Mouse (Mus musculus): ENCODE results near the gene Gpr158.
"Not testable (repeated sequence)": the region's sequence is repeated elsewhere in the genome, so short reads cannot be mapped to it uniquely, and the experiment has no call there.

Gene Gpr158

GRCm38 (mm10) chr2:21367345-21368111 is at the start of gene Gpr158:
Gene Gpr158, plus strand, starts transcription at chr2:21367542.
- peak; percentile 32 for DNase-seq (ENCODE audit: low spot score)

- DNase-seq (ENCODE audit: low spot score) = no peak
Observed at GRCm38 (mm10) chr2:21343821-21344220, 23.5 kb upstream of the Gpr158 start.

- no peak for DNase-seq (ENCODE audit: low spot score)
Observed at GRCm38 (mm10) chr2:21368351-21369170, 1.2 kb downstream of the Gpr158 start.

GRCm38 (mm10) chr2:21369171-21369485 is 1.8 kb downstream of the Gpr158 start:
- no peak for DNase-seq (ENCODE audit: low spot score)

- no peak for DNase-seq (ENCODE audit: low spot score)
Observed at GRCm38 (mm10) chr2:21369556-21369955, 2.2 kb downstream of the Gpr158 start.

- no peak for DNase-seq (ENCODE audit: low spot score)
Observed at GRCm38 (mm10) chr2:21379516-21379915, 12.2 kb downstream of the Gpr158 start.

GRCm38 (mm10) chr2:21392727-21393126 is 25.4 kb downstream of the Gpr158 start:
- DNase-seq (ENCODE audit: low spot score) = no peak

- no peak for DNase-seq (ENCODE audit: low spot score)
Observed at GRCm38 (mm10) chr2:21397347-21397746, 30.0 kb downstream of the Gpr158 start.

- no peak for DNase-seq (ENCODE audit: low spot score)
Observed at GRCm38 (mm10) chr2:21399657-21400056, 32.3 kb downstream of the Gpr158 start.

- no peak for DNase-seq (ENCODE audit: low spot score)
Observed at GRCm38 (mm10) chr2:21405617-21406016, 38.3 kb downstream of the Gpr158 start.

- no peak for DNase-seq (ENCODE audit: low spot score)
Observed at GRCm38 (mm10) chr2:21407443-21407985, 40.2 kb downstream of the Gpr158 start.

- no peak for DNase-seq (ENCODE audit: low spot score)
Observed at GRCm38 (mm10) chr2:21408821-21409220, 41.5 kb downstream of the Gpr158 start.

GRCm38 (mm10) chr2:21430288-21430687 is 62.9 kb downstream of the Gpr158 start:
- no peak for DNase-seq (ENCODE audit: low spot score)

GRCm38 (mm10) chr2:21431182-21431581 is 63.8 kb downstream of the Gpr158 start:
- no peak for DNase-seq (ENCODE audit: low spot score)

GRCm38 (mm10) chr2:21439626-21440025 is 72.3 kb downstream of the Gpr158 start:
- DNase-seq (ENCODE audit: low spot score) = no peak

- not testable (repeated sequence) for DNase-seq (ENCODE audit: low spot score)
Observed at GRCm38 (mm10) chr2:21460606-21461005, 93.3 kb downstream of the Gpr158 start.

- no peak for DNase-seq (ENCODE audit: low spot score)
Observed at GRCm38 (mm10) chr2:21474957-21475356, 107.6 kb downstream of the Gpr158 start.

GRCm38 (mm10) chr2:21496881-21497280 is 129.5 kb downstream of the Gpr158 start:
- DNase-seq (ENCODE audit: low spot score) = no peak

- DNase-seq (ENCODE audit: low spot score) = no peak
Observed at GRCm38 (mm10) chr2:21497965-21498364, 130.6 kb downstream of the Gpr158 start.

- no peak for DNase-seq (ENCODE audit: low spot score)
Observed at GRCm38 (mm10) chr2:21499399-21499798, 132.1 kb downstream of the Gpr158 start.

- DNase-seq (ENCODE audit: low spot score) = no peak
Observed at GRCm38 (mm10) chr2:21507449-21507848, 140.1 kb downstream of the Gpr158 start.

GRCm38 (mm10) chr2:21530750-21531149 is 163.4 kb downstream of the Gpr158 start:
- DNase-seq (ENCODE audit: low spot score) = no peak

- DNase-seq (ENCODE audit: low spot score) = no peak
Observed at GRCm38 (mm10) chr2:21619180-21619579, 251.8 kb downstream of the Gpr158 start.
